Mouse (Mus musculus) G1E (cell line): ENCODE results near the gene Arhgef10l. TPM values are rescaled to one million over a fixed set of nuclear protein-coding genes. Genes with fewer than 3 reads are reported as not detected.

Source experiments
- ATAC-seq: 2 replicates; pipeline ENCODE4 v1.8.0; 2016; ENCODE audit warnings: mild to moderate bottlenecking; ENCODE audit not compliant: insufficient number of reproducible peaks, poor library complexity, low FRiP score, severe bottlenecking; ENCODE audit errors: extremely low read depth
- DNase-seq: peaks from one replicate; pipeline ENCODE4 v3.0.0; 2012; ENCODE audit warnings: low spot score
- H3K27me3 ChIP-seq: 2 replicates; pipeline ENCODE4 v1.6.1; 2012; ENCODE audit warnings: mild to moderate bottlenecking, low read length, inconsistent platforms; ENCODE audit not compliant: insufficient read depth
- H3K36me3 ChIP-seq: replicated peaks from 2 replicates; pipeline ENCODE3; 2012; ENCODE audit warnings: mild to moderate bottlenecking, inconsistent platforms
- H3K4me1 ChIP-seq: 2 replicates; pipeline ENCODE4 v1.6.1; 2012; ENCODE audit warnings: low read depth, low read length, inconsistent platforms, mixed read lengths; ENCODE audit not compliant: insufficient read depth
- H3K4me3 ChIP-seq: 2 replicates; pipeline ENCODE4 v1.5.1; 2012; ENCODE audit warnings: low read depth, mild to moderate bottlenecking, inconsistent platforms, low read length, moderate library complexity, mixed read lengths
- H3K9me3 ChIP-seq: replicated peaks from 2 replicates; pipeline ENCODE4 v1.6.1; 2012; ENCODE audit warnings: inconsistent platforms
- CTCF ChIP-seq: IDR thresholded peaks from 2 replicates; pipeline ENCODE4 v1.5.1; 2012; ENCODE audit warnings: low read depth, low read length, inconsistent platforms, mixed read lengths
- GATA1 ChIP-seq: IDR thresholded peaks from 2 replicates; pipeline ENCODE4 v1.6.1; 2012; ENCODE audit warnings: borderline replicate concordance, low read length, inconsistent platforms, mixed read lengths
- GATA2 ChIP-seq: IDR thresholded peaks from 2 replicates; pipeline ENCODE4 v1.6.1; 2012; ENCODE audit warnings: low read depth, low read length, inconsistent platforms, borderline replicate concordance
- POLR2AphosphoS5 ChIP-seq: IDR thresholded peaks from 2 replicates; pipeline ENCODE4 v1.6.1; 2012; ENCODE audit warnings: low read depth, low read length, inconsistent platforms; ENCODE audit not compliant: insufficient replicate concordance
- TAL1 ChIP-seq: conservative IDR thresholded peaks from 2 replicates; pipeline ENCODE4 v1.6.1; 2012; ENCODE audit warnings: low read depth, low read length, inconsistent platforms, mixed read lengths
- polyA plus RNA-seq: library from polyadenylated mRNA; stranded (reverse); fragments of >175 nt; gene quantifications from 2 replicates; pipeline ENCODE4 v1.2.3, GENCODE M21; 2012
- total RNA-seq, 2 experiments: library from RNA; stranded (forward) in 1 of 2; stranded (reverse) in 1 of 2; fragments of 200-1000 nt in 1 of 2; fragments of >200 nt in 1 of 2; fragmentation: Nextera tagmentation in 1 of 2; gene quantifications; 2 replicates each; pipeline ENCODE4 v1.2.3; 2014 to 2017

Arhgef10l gene
- total and polyA plus RNA-seq, 3 experiments = 24.7 to 32.6 (median 25.0) TPM

GRCm38 (mm10) chr4:140535323-140535722 is 130.5 kb downstream of the Arhgef10l start:
- H3K4me3 ChIP-seq = no peak overlapping the region
- DNase-seq (no peak), ATAC-seq (no peak)
- H3K4me1 ChIP-seq = peaks cover 38% of the 10 kb centered on the region
- no peak for TF ChIP-seq GATA1
- TF ChIP-seq TAL1 = no peak
- TF ChIP-seq POLR2AphosphoS5 = no peak
- TF ChIP-seq GATA2 = no peak
- TF ChIP-seq CTCF = no peak
- no peaks in the 10 kb centered on the region for H3K9me3 ChIP-seq
- peaks cover 96% of the 10 kb centered on the region for H3K36me3 ChIP-seq
- no peaks in the 10 kb centered on the region for H3K27me3 ChIP-seq

- ATAC-seq = no peak
- peaks cover 99% of the 10 kb centered on the region for H3K36me3 ChIP-seq
- no peak for TF ChIP-seq GATA2
- TF ChIP-seq POLR2AphosphoS5 = no peak
- no peak for TF ChIP-seq TAL1
- TF ChIP-seq GATA1 = no peak
- TF ChIP-seq CTCF = no peak
Observed at GRCm38 (mm10) chr4:140532270-140532669, 133.5 kb downstream of the Arhgef10l start.

GRCm38 (mm10) chr4:140531024-140531423 is 134.8 kb downstream of the Arhgef10l start:
- ATAC-seq = peak; percentile 54
- no peak for DNase-seq
- Histone ChIP-seq H3K36me3 (peaks cover 94% of the 10 kb centered on the region), H3K4me3 (no peak overlapping the region), H3K9me3 (no peaks in the 10 kb centered on the region), H3K27me3 (no peaks in the 10 kb centered on the region), H3K4me1 (peaks cover 21% of the 10 kb centered on the region)
- TF ChIP-seq TAL1 = no peak
- no peak for TF ChIP-seq CTCF
- no peak for TF ChIP-seq POLR2AphosphoS5
- no peak for TF ChIP-seq GATA2
- no peak for TF ChIP-seq GATA1

More at GRCm38 (mm10) chr4:140532270-140532669, 133.5 kb downstream of the Arhgef10l start:
- Histone ChIP-seq H3K4me1 (peaks cover 25% of the 10 kb centered on the region), H3K9me3 (no peaks in the 10 kb centered on the region), H3K4me3 (no peak overlapping the region), H3K27me3 (no peaks in the 10 kb centered on the region)
- no peak for DNase-seq

GRCm38 (mm10) chr4:140529735-140530134 is 136.1 kb downstream of the Arhgef10l start:
- no peak for TF ChIP-seq GATA2
- TF ChIP-seq CTCF = no peak
- no peak for TF ChIP-seq GATA1
- TF ChIP-seq POLR2AphosphoS5 = no peak
- TF ChIP-seq TAL1 = no peak
- no peak for ATAC-seq
- Histone ChIP-seq H3K27me3 (no peaks in the 10 kb centered on the region), H3K4me1 (peaks cover 21% of the 10 kb centered on the region), H3K9me3 (no peaks in the 10 kb centered on the region), H3K36me3 (peaks cover 94% of the 10 kb centered on the region), H3K4me3 (no peak overlapping the region)
- no peak for DNase-seq

GRCm38 (mm10) chr4:140528443-140528842 is 137.4 kb downstream of the Arhgef10l start:
- no peaks in the 10 kb centered on the region for H3K9me3 ChIP-seq
- H3K4me1 ChIP-seq = peaks cover 21% of the 10 kb centered on the region
- no peaks in the 10 kb centered on the region for H3K27me3 ChIP-seq
- no peak for ATAC-seq
- H3K36me3 ChIP-seq = peaks cover 94% of the 10 kb centered on the region
- H3K4me3 ChIP-seq = no peak overlapping the region
- no peak for DNase-seq
- TF ChIP-seq CTCF (no peak), GATA2 (no peak), TAL1 (no peak), GATA1 (no peak), POLR2AphosphoS5 (no peak)

GRCm38 (mm10) chr4:140525674-140526177 is 140.1 kb downstream of the Arhgef10l start:
- Histone ChIP-seq H3K9me3 (no peaks in the 10 kb centered on the region), H3K27me3 (no peaks in the 10 kb centered on the region), H3K4me1 (peaks cover 2% of the 10 kb centered on the region), H3K36me3 (peaks cover 95% of the 10 kb centered on the region), H3K4me3 (no peak overlapping the region)
- DNase-seq (no peak), ATAC-seq (no peak)
- TF ChIP-seq CTCF = no peak
- no peak for TF ChIP-seq GATA1
- TF ChIP-seq GATA2 = no peak
- no peak for TF ChIP-seq TAL1
- no peak for TF ChIP-seq POLR2AphosphoS5

GRCm38 (mm10) chr4:140524927-140525326 is 140.9 kb downstream of the Arhgef10l start:
- Histone ChIP-seq H3K36me3 (peaks cover 95% of the 10 kb centered on the region), H3K4me3 (no peak overlapping the region), H3K9me3 (no peaks in the 10 kb centered on the region), H3K27me3 (no peaks in the 10 kb centered on the region), H3K4me1 (no peaks in the 10 kb centered on the region)
- TF ChIP-seq TAL1 = no peak
- TF ChIP-seq GATA1 = no peak
- no peak for TF ChIP-seq CTCF
- TF ChIP-seq GATA2 = no peak
- no peak for TF ChIP-seq POLR2AphosphoS5
- DNase-seq = no peak
- ATAC-seq = no peak
